Mouse (Mus musculus) liver, adult 2 months (tissue): ENCODE measurements at regions not wholly inside any gene's neighbourhood (a gene's known extent, or its start where the extent isn't known, plus 50 kb on each side); places are given as distances from the start of the nearest gene placed in this dataset.

Experiments used
- CTCF ChIP-seq: fragments of 200-500 bp; IDR thresholded peaks from 2 replicates; pipeline ENCODE4 v1.5.1; 2011; ENCODE audit warnings: low read depth, low read length, control low read depth
- POLR2A ChIP-seq: fragments of 200-500 bp; IDR thresholded peaks from 2 replicates; pipeline ENCODE4 v1.6.1; 2011; ENCODE audit warnings: low read length, control low read depth; ENCODE audit not compliant: insufficient read depth; ENCODE audit errors: extremely low read depth

GRCm38 (mm10) chr3:35152191-35152590, 502.0 kb downstream of the Sox2 start:
- TF ChIP-seq POLR2A: no peak
- TF ChIP-seq CTCF: no peak
